10 mouse cellular contexts compared by ENCODE assay signal in genomic region chr9:41585012-41585411, GRCm38 (mm10).
DNase-seq lines count a peak whose midpoint lies in the region; ATAC-seq and TF ChIP-seq lines count a peak whose summit lies in the region.
"Had no signal": no experiment of that assay in that cellular context is flagged by ENCODE, and none has a peak within 500 bp of the region (broad histone marks: within the 10 kb centered on the region; RNA-seq: fewer than 3 reads in every experiment).

No protein-coding gene starts in this region.

- H3K4me1 ChIP-seq in lung, embryonic 14.5 days (ENCODE audit: insufficient read depth), result peaks cover 5% of the 10 kb centered on the region
- H3K4me1 ChIP-seq in forebrain, embryonic 11.5 days (replicated peaks; ENCODE audit: control insufficient read depth, insufficient read depth, low read length), result peaks cover 11% of the 10 kb centered on the region
- H3K4me1 ChIP-seq in limb, embryonic 10.5 days, result peaks cover 15% of the 10 kb centered on the region
- peaks cover 2% of the 10 kb centered on the region for H3K4me1 ChIP-seq in olfactory bulb, adult 2 months (ENCODE audit: control insufficient read depth, insufficient read depth, low read length)

- H3K9ac ChIP-seq in lung, embryonic 14.5 days, result peak overlapping the region; percentile 25; the same call in 1 of the 2 replicates
- peak overlapping the region; percentile 62 for H3K9ac ChIP-seq in forebrain, embryonic 11.5 days (ENCODE audit: low read length)
- H3K9ac ChIP-seq: liver, embryonic 14.5 days had no signal

- H3K36me3 ChIP-seq in lung, embryonic 14.5 days (ENCODE audit: insufficient read depth), result peaks cover 5% of the 10 kb centered on the region; the same call in 1 of the 2 replicates
- peaks cover 3% of the 10 kb centered on the region; the same call in 1 of the 2 replicates for H3K36me3 ChIP-seq in forebrain, embryonic 11.5 days (ENCODE audit: control insufficient read depth, insufficient read depth, low read length)
- peaks cover 46% of the 10 kb centered on the region for H3K36me3 ChIP-seq in limb, embryonic 10.5 days

- WGBS in lung, embryonic 14.5 days, result 43% methylated on average over 7 of the region's 7 CpGs
- 15% methylated on average over 7 of the region's 7 CpGs for WGBS in forebrain, embryonic 11.5 days
- 67% methylated on average over 7 of the region's 7 CpGs for WGBS in limb, embryonic 10.5 days
- 38% methylated on average over 7 of the region's 7 CpGs for WGBS in olfactory bulb, adult 2 months

- TF ChIP-seq POLR2A in olfactory bulb, adult 2 months (IDR thresholded peaks at IDR 0.05; ENCODE audit: insufficient read depth, low read depth, low read length), result no peak

- H3K4me2 ChIP-seq in lung, embryonic 14.5 days, result peak overlapping the region; percentile 33; the same call in 1 of the 2 replicates
- H3K4me2 ChIP-seq in forebrain, embryonic 11.5 days (ENCODE audit: low read depth, low read length, severe bottlenecking), result peak overlapping the region; percentile 47

- H3K9me3 ChIP-seq in lung, embryonic 14.5 days (ENCODE audit: low read depth, low read length), result no peaks in the 10 kb centered on the region
- H3K9me3 ChIP-seq in forebrain, embryonic 11.5 days (ENCODE audit: control insufficient read depth, low read length), result no peaks in the 10 kb centered on the region
- H3K9me3 ChIP-seq in limb, embryonic 10.5 days (replicated peaks), result no peaks in the 10 kb centered on the region

- no peak for TF ChIP-seq CTCF in lung, embryonic 14.5 days (IDR thresholded peaks at IDR 0.05; ENCODE audit: low read depth)
- TF ChIP-seq CTCF in olfactory bulb, adult 2 months (IDR thresholded peaks at IDR 0.05; ENCODE audit: insufficient read depth, low read depth, low read length), result no peak

- H3K27me3 ChIP-seq in lung, embryonic 14.5 days (ENCODE audit: insufficient read depth, low read length), result 0 out of 2 replicates have a peak, but pooled peaks cover 4% of the 10 kb centered on the region
- H3K27me3 ChIP-seq in forebrain, embryonic 11.5 days (ENCODE audit: control insufficient read depth, insufficient read depth, low read length), result no peaks in the 10 kb centered on the region
- no peaks in the 10 kb centered on the region for H3K27me3 ChIP-seq in limb, embryonic 10.5 days (ENCODE audit: low read depth, poor library complexity, severe bottlenecking)

- no peak for DNase-seq in lung, embryonic 14.5 days
- no peak for DNase-seq in lung, postnatal 4 days
- DNase-seq in forebrain, embryonic 11.5 days (ENCODE audit: low spot score), result no peak
- DNase-seq in limb, embryonic 10.5 days (ENCODE audit: low spot score), result no peak
- no peak for DNase-seq in gastrocnemius, postnatal 36 days
- DNase-seq in kidney, adult 9 months, result no peak
- DNase-seq: thymus, postnatal 25 days had no signal

- peak overlapping the region; percentile 61; the same call in 1 of the 2 replicates for H3K27ac ChIP-seq in lung, embryonic 14.5 days (ENCODE audit: low read depth)
- peak overlapping the region; percentile 82 for H3K27ac ChIP-seq in forebrain, embryonic 11.5 days (ENCODE audit: low read depth, low read length)
- H3K27ac ChIP-seq in limb, embryonic 10.5 days, result peak overlapping the region; percentile 98; the same call in 1 of the 2 replicates
- peak overlapping the region; percentile 51; the same call in 1 of the 2 replicates for H3K27ac ChIP-seq in olfactory bulb, adult 2 months (ENCODE audit: insufficient read depth, low read depth, low read length)
- H3K27ac ChIP-seq: liver, embryonic 14.5 days had no signal

- ATAC-seq in lung, embryonic 14.5 days (ENCODE audit: insufficient read depth), result no peak
- no peak for ATAC-seq in forebrain, embryonic 11.5 days (replicated peaks; ENCODE audit: low FRiP score)
- ATAC-seq in cerebellum, adult (ENCODE audit: insufficient number of reproducible peaks, low FRiP score, low TSS enrichment), result no peak

- H3K4me3 ChIP-seq in lung, embryonic 14.5 days (ENCODE audit: low read depth, low read length), result 0 out of 2 replicates have a peak overlapping the region, but pooled peaks have one; percentile 2
- H3K4me3 ChIP-seq in forebrain, embryonic 11.5 days (ENCODE audit: low read depth, low read length), result peak overlapping the region; percentile 67
- H3K4me3 ChIP-seq in limb, embryonic 10.5 days, result peak overlapping the region; percentile 74
- H3K4me3 ChIP-seq in olfactory bulb, adult 2 months (ENCODE audit: insufficient read depth, low read depth, low read length), result no peak overlapping the region

- intact Hi-C loops in gastrocnemius, postnatal 36 days (cut with DNase I), result loop anchor here (10.0 kb wide), 1 partner anchor 360 kb away; no protein-coding TSS in a partner anchor
